8 mouse cellular contexts compared by ENCODE assay signal in genomic region chr8:3671980-3672491, GRCm38 (mm10). TPM values are rescaled to one million over a fixed set of nuclear protein-coding genes. Genes with fewer than 3 reads are reported as not detected.
DNase-seq lines count a peak whose midpoint lies in the region; ATAC-seq lines count a peak whose summit lies in the region.

Gene Fcor (minus strand): TSS chr8:3672362.

- peaks cover 18% of the 10 kb centered on the region for H3K4me1 ChIP-seq in hindbrain, embryonic 15.5 days (replicated peaks)

- no peaks in the 10 kb centered on the region for H3K27me3 ChIP-seq in hindbrain, embryonic 15.5 days

- H3K4me3 ChIP-seq in hindbrain, embryonic 15.5 days, result peak within 1 kb of the TSS; percentile 49

- DNase-seq in R1 (ENCODE audit: low read depth, low spot score), result peak; percentile 95
- peak; percentile 95 for DNase-seq in cerebellum, postnatal 25 days
- DNase-seq in frontal cortex, postnatal 36 days (ENCODE audit: low spot score in 2 of 2), result peak; percentile 91
- peak; percentile 84 for DNase-seq in left cerebral cortex, adult 11 months (ENCODE audit: low spot score)
- peak; percentile 84 to 87 for DNase-seq in lung, postnatal 4 days
- peak; percentile 88 for DNase-seq in right cerebral cortex, adult 18-20 months
- peak; percentile 46 for DNase-seq in urinary bladder, postnatal 10 days (ENCODE audit: low spot score)

- peak; percentile 89 for ATAC-seq in hindbrain, embryonic 15.5 days (ENCODE audit: low FRiP score, low read depth)

- H3K9me3 ChIP-seq in hindbrain, embryonic 15.5 days, result no peaks in the 10 kb centered on the region

- H3K4me2 ChIP-seq in hindbrain, embryonic 15.5 days, result peak within 1 kb of the TSS; percentile 67

- H3K9ac ChIP-seq in hindbrain, embryonic 15.5 days, result peak within 1 kb of the TSS; percentile 58

- under 1% methylated on average over 23 of the region's 23 CpGs for WGBS in hindbrain, embryonic 15.5 days

- peak within 1 kb of the TSS; percentile 84 for H3K27ac ChIP-seq in hindbrain, embryonic 15.5 days (replicated peaks)

- no peaks in the 10 kb centered on the region for H3K36me3 ChIP-seq in hindbrain, embryonic 15.5 days

RNA-seq across cellular contexts. Expression of gene Fcor, which starts in this region (rescaled TPM):
- polyA plus RNA-seq in hindbrain, embryonic 15.5 days (2015; fragmentation: Nextera tagmentation; extraction: Ambion mirVana), result 23.7 and 24.9 TPM in 2 replicates

Comparison
In these comparisons a context has a peak if more than half of its experiments do, and no peak if none do; other contexts are left out.
1. Peak in every context shown above with its lines: DNase-seq, ATAC-seq, H3K4me3 ChIP-seq and H3K27ac ChIP-seq.